24 mouse cellular contexts compared by ENCODE assay signal in the genomic region with DNA sequence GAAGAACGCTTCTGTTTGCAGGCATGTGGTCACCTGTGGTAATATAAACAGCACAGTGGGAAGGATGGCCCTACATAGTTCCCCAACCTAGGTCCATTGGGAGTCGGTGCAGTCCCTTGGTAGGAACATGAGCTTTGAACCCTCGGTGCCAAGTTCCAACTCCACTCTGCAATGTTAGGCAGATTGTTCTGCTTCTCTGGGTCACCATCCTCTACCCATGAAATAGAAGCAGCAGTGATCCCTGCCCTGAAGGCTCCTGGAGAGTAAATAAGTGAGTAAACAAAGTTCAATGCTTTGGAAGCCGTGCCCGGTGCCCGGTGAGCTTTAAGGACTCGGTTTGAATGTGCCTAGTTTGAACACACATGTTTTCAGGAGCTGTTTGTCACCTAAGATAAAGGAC. TPM values are rescaled to one million over a fixed set of nuclear protein-coding genes. Genes with fewer than 3 reads are reported as not detected.
DNase-seq lines count a peak whose midpoint lies in the region; ATAC-seq and TF ChIP-seq lines count a peak whose summit lies in the region.
"Had no signal": no experiment of that assay in that cellular context is flagged by ENCODE, and none has a peak within 500 bp of the region (broad histone marks: within the 10 kb centered on the region; RNA-seq: fewer than 3 reads in every experiment).

No protein-coding gene starts in this region.

- TF ChIP-seq POLR2A in kidney, adult 2 months (IDR thresholded peaks at IDR 0.05; ENCODE audit: low read depth, low read length), result no peak
- TF ChIP-seq POLR2A in liver, adult 2 months (IDR thresholded peaks at IDR 0.05; ENCODE audit: extremely low read depth, insufficient read depth, low read length), result no peak

- H3K27me3 ChIP-seq in kidney, adult 2 months (replicated peaks; ENCODE audit: control insufficient read depth, insufficient read depth, low read length), result no peaks in the 10 kb centered on the region
- H3K27me3 ChIP-seq in liver, adult 2 months (ENCODE audit: control insufficient read depth, insufficient read depth, low read length), result no peaks in the 10 kb centered on the region
- H3K27me3 ChIP-seq in liver, embryonic 11.5 days (replicated peaks; ENCODE audit: control insufficient read depth, insufficient read depth, low read length), result no peaks in the 10 kb centered on the region
- H3K27me3 ChIP-seq: CH12.LX; embryonic facial prominence, embryonic 12.5 days; forebrain, embryonic 13.5 days; forebrain, embryonic 15.5 days had no signal

- no peak overlapping the region for H3K4me2 ChIP-seq in liver, embryonic 11.5 days
- H3K4me2 ChIP-seq: embryonic facial prominence, embryonic 12.5 days; forebrain, embryonic 13.5 days; forebrain, embryonic 15.5 days had no signal

- no peak overlapping the region for H3K4me3 ChIP-seq in kidney, adult 2 months (ENCODE audit: insufficient read depth, low read depth, low read length)
- H3K4me3 ChIP-seq in liver, adult 2 months (ENCODE audit: insufficient read depth, low read depth, low read length), result no peak overlapping the region
- no peak overlapping the region for H3K4me3 ChIP-seq in liver, embryonic 11.5 days (ENCODE audit: low read depth, low read length)
- H3K4me3 ChIP-seq: embryonic facial prominence, embryonic 10.5 days; embryonic facial prominence, embryonic 12.5 days; forebrain, embryonic 13.5 days; forebrain, embryonic 15.5 days had no signal

- peak; percentile 43 for DNase-seq in heart, adult 11 months
- DNase-seq in heart, adult 9 months (ENCODE audit: low spot score in 2 of 2), result no peak
- peak; percentile 50 for DNase-seq in kidney, adult 2 months
- DNase-seq in kidney, postnatal 4 days, result no peak
- DNase-seq in liver, adult 2 months (ENCODE audit: extremely low read depth, low read depth, low spot score), result peak; percentile 50
- DNase-seq in liver, embryonic 11.5 days (ENCODE audit: low spot score), result no peak
- DNase-seq: adrenal gland, adult 8-10 months; adrenal gland, postnatal 14 days; adrenal gland, postnatal 36 days; B cell, adult 2 months; cerebellum, adult 11-12 months; cerebellum, adult 2 months; cerebellum, adult 9-10 months; cerebellum, postnatal 10 days; cerebellum, postnatal 25 days had no signal

- WGBS in kidney, adult 2 months, result 58% methylated on average over 7 of the region's 7 CpGs
- 32% methylated on average over 7 of the region's 7 CpGs for whole genome bisulfite sequencing in liver, adult 2 months
- WGBS in liver, embryonic 11.5 days, result 70% methylated on average over 7 of the region's 7 CpGs

- H3K79me2 ChIP-seq in liver, adult 2 months (ENCODE audit: control insufficient read depth, insufficient read depth, low read length), result no peaks in the 10 kb centered on the region

- no peak for ATAC-seq in liver, embryonic 11.5 days (replicated peaks; ENCODE audit: low FRiP score)
- ATAC-seq: activated CD4-positive, CD25-positive, alpha-beta regulatory T cell, adult 4 months; CD4-positive, CD25-positive, alpha-beta regulatory T cell, adult 4 months; forebrain, embryonic 13.5 days; forebrain, embryonic 15.5 days; Patski had no signal

- H3K9me3 ChIP-seq in liver, embryonic 11.5 days (ENCODE audit: control insufficient read depth, low read length), result no peaks in the 10 kb centered on the region
- H3K9me3 ChIP-seq: embryonic facial prominence, embryonic 10.5 days; embryonic facial prominence, embryonic 12.5 days; forebrain, embryonic 13.5 days; forebrain, embryonic 15.5 days; G1E had no signal

- no peaks in the 10 kb centered on the region for H3K4me1 ChIP-seq in kidney, adult 2 months (ENCODE audit: control insufficient read depth, insufficient read depth, low read length)
- H3K4me1 ChIP-seq in liver, adult 2 months (ENCODE audit: control insufficient read depth, insufficient read depth, low read length), result no peaks in the 10 kb centered on the region; the same call in 1 of the 2 replicates
- H3K4me1 ChIP-seq in liver, embryonic 11.5 days (replicated peaks; ENCODE audit: control insufficient read depth, insufficient read depth, low read length), result no peaks in the 10 kb centered on the region
- H3K4me1 ChIP-seq: embryonic facial prominence, embryonic 12.5 days; forebrain, embryonic 13.5 days; forebrain, embryonic 15.5 days had no signal

- no peaks in the 10 kb centered on the region for H3K36me3 ChIP-seq in kidney, adult 2 months (ENCODE audit: control insufficient read depth, insufficient read depth, low read length)
- no peaks in the 10 kb centered on the region for H3K36me3 ChIP-seq in liver, adult 2 months (ENCODE audit: control insufficient read depth, insufficient read depth, low read length)
- H3K36me3 ChIP-seq in liver, embryonic 11.5 days (ENCODE audit: control insufficient read depth, insufficient read depth, low read length), result no peaks in the 10 kb centered on the region
- H3K36me3 ChIP-seq: embryonic facial prominence, embryonic 10.5 days; embryonic facial prominence, embryonic 12.5 days; forebrain, embryonic 15.5 days; G1E had no signal

- TF ChIP-seq CTCF in kidney, adult 2 months (conservative IDR thresholded peaks at IDR 0.05; ENCODE audit: insufficient read depth, insufficient read length, low read depth, low read length), result no peak
- TF ChIP-seq CTCF in liver, adult 2 months (IDR thresholded peaks at IDR 0.05; ENCODE audit: low read depth, low read length), result no peak

- H3K9ac ChIP-seq in liver, adult 2 months (ENCODE audit: low read depth, low read length), result no peak overlapping the region
- H3K9ac ChIP-seq in liver, embryonic 11.5 days (ENCODE audit: low read depth, low read length), result no peak overlapping the region
- H3K9ac ChIP-seq: embryonic facial prominence, embryonic 12.5 days; forebrain, embryonic 13.5 days; forebrain, embryonic 15.5 days had no signal

- no peak overlapping the region for H3K27ac ChIP-seq in kidney, adult 2 months (ENCODE audit: insufficient read depth, low read depth, low read length)
- H3K27ac ChIP-seq in liver, adult 2 months (replicated peaks; ENCODE audit: insufficient read depth, low read depth, low read length), result no peak overlapping the region
- no peak overlapping the region for H3K27ac ChIP-seq in liver, embryonic 11.5 days (ENCODE audit: low read depth, low read length)
- H3K27ac ChIP-seq: embryonic facial prominence, embryonic 10.5 days; embryonic facial prominence, embryonic 12.5 days; forebrain, embryonic 13.5 days; forebrain, embryonic 15.5 days had no signal

RNA-seq across cellular contexts. Expression of a gene that starts 54.0 kb away (rescaled TPM):
- 7.1 and 7.8 TPM in 2 replicates for polyA plus RNA-seq in kidney, adult 2 months (2012; rRNA removed)
- 4.0 and 7.0 TPM in 2 replicates for total RNA-seq in liver, adult 2 months (2014; rRNA removed)
- 2.7 and 2.8 TPM in 2 replicates for polyA plus RNA-seq in liver, adult 2 months (2012; rRNA removed)
- polyA plus RNA-seq in liver, embryonic 11.5 days (2014; fragmentation: Nextera tagmentation; extraction: Ambion mirVana), result 15.1 and 15.3 TPM in 2 replicates

Comparison
In these comparisons a context has a peak if more than half of its experiments do, and no peak if none do; other contexts are left out.
1. DNase-seq: peak in heart, adult 11 months (single experiment), kidney, adult 2 months (single experiment) and liver, adult 2 months (single experiment); none in heart, adult 9 months (0 of 2), kidney, postnatal 4 days (0 of 2) and liver, embryonic 11.5 days (single experiment).